ENCODE assay signal across 8 mouse cellular contexts in the genomic region with DNA sequence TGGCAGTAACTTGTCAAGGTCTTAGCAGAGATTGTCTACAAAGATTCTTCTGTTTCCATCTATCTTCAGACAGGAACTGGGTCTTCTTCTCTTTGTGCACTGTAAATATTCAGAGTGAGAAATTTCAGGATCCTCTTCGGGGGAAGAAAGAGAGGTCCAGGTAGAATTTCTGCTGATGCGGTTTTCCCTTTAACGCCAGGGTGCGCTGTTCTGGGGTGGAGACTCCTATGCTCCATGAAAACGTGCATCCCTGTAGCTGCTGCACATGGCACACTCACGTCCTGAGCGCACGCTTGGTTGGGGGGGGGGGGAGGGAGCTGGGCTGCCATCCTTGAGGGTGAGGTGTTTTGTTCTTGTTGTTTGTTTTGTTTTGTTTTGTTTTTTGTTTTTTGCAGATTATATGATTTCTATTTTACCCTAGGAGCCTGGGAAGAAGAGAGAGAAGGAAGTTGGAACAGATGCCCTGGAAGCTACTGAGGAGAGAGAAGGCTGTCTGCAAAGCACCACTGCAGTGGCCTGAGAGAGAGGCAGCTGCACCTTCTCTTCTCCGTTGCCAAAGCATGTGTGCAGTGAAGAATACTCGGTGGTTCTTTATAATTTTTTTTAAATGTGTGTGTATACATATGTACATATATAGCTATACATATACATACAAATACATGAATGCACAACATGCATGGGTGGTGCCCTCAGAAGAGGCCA. TPM values are rescaled to one million over a fixed set of nuclear protein-coding genes. Genes with fewer than 3 reads are reported as not detected.
DNase-seq lines count a peak whose midpoint lies in the region; ATAC-seq and TF ChIP-seq lines count a peak whose summit lies in the region.

No protein-coding gene starts in this region.

- H3K4me3 ChIP-seq in intestine, postnatal 0 days (ENCODE audit: low read depth, low read length), result no peak overlapping the region
- H3K4me3 ChIP-seq in intestine, embryonic 16.5 days (ENCODE audit: low read length), result no peak overlapping the region
- no peak overlapping the region for H3K4me3 ChIP-seq in liver, embryonic 14.5 days (ENCODE audit: insufficient read depth in 1 of 2, low read depth in 2 of 2, low read length in 2 of 2)

- no peak overlapping the region for H3K27ac ChIP-seq in intestine, postnatal 0 days (ENCODE audit: low read depth, low read length)
- H3K27ac ChIP-seq in intestine, embryonic 16.5 days (ENCODE audit: low read length), result no peak overlapping the region
- no peak overlapping the region for H3K27ac ChIP-seq in liver, embryonic 14.5 days

- peak; percentile 68 for TF ChIP-seq CTCF in intestine, postnatal 0 days (IDR thresholded peaks at IDR 0.05; ENCODE audit: low read depth)
- TF ChIP-seq CTCF in liver, embryonic 14.5 days (IDR thresholded peaks at IDR 0.05; ENCODE audit: low read depth), result peak; percentile 54

- DNase-seq in 416B (ENCODE audit: low read depth), result peak; percentile 21
- peak; percentile 49 for DNase-seq in adrenal gland, postnatal 10 days
- peak; percentile 50 for DNase-seq in embryo, embryonic 9.5 days (ENCODE audit: extremely low spot score)
- no peak for DNase-seq in liver, embryonic 14.5 days (ENCODE audit: low read depth in 3 of 3, low spot score in 3 of 3)
- no peak for DNase-seq in spleen, postnatal 14 days (ENCODE audit: low spot score in 2 of 2)
- no peak for DNase-seq in frontal cortex, postnatal 25 days (ENCODE audit: low spot score in 2 of 2)

- WGBS in intestine, postnatal 0 days, result 19% methylated on average over 10 of the region's 10 CpGs
- WGBS in intestine, embryonic 16.5 days, result 13% methylated on average over 10 of the region's 10 CpGs
- WGBS in liver, embryonic 14.5 days (ENCODE audit: insufficient replicate concordance), result 15% methylated on average over 10 of the region's 10 CpGs

- no peak for TF ChIP-seq EP300 in liver, embryonic 14.5 days (IDR thresholded peaks at IDR 0.05; ENCODE audit: low read depth)

- H3K9ac ChIP-seq in intestine, postnatal 0 days (ENCODE audit: low read depth, low read length), result no peak overlapping the region
- H3K9ac ChIP-seq in intestine, embryonic 16.5 days (ENCODE audit: low read depth, low read length), result no peak overlapping the region
- no peak overlapping the region for H3K9ac ChIP-seq in liver, embryonic 14.5 days (replicated peaks)

- H3K4me2 ChIP-seq in intestine, postnatal 0 days (replicated peaks; ENCODE audit: low read depth), result no peak overlapping the region
- H3K4me2 ChIP-seq in intestine, embryonic 16.5 days (ENCODE audit: low read depth, low read length), result no peak overlapping the region
- H3K4me2 ChIP-seq in liver, embryonic 14.5 days (ENCODE audit: low read depth), result no peak overlapping the region

- no peaks in the 10 kb centered on the region for H3K36me3 ChIP-seq in intestine, postnatal 0 days (ENCODE audit: control insufficient read depth, insufficient read depth)
- no peaks in the 10 kb centered on the region for H3K36me3 ChIP-seq in intestine, embryonic 16.5 days (ENCODE audit: control insufficient read depth, insufficient read depth, low read length)
- H3K36me3 ChIP-seq in liver, embryonic 14.5 days (replicated peaks; ENCODE audit: control insufficient read depth, insufficient read depth, low read depth), result no peaks in the 10 kb centered on the region

- H3K27me3 ChIP-seq in intestine, postnatal 0 days (replicated peaks; ENCODE audit: control insufficient read depth, insufficient read depth, low read length), result 0 out of 2 replicates have a peak, but pooled peaks cover 3% of the 10 kb centered on the region
- no peaks in the 10 kb centered on the region for H3K27me3 ChIP-seq in intestine, embryonic 16.5 days (replicated peaks; ENCODE audit: control insufficient read depth, insufficient read depth, low read length)
- H3K27me3 ChIP-seq in liver, embryonic 14.5 days (ENCODE audit: control insufficient read depth, insufficient read depth, low read length), result no peaks in the 10 kb centered on the region

- H3K9me3 ChIP-seq in intestine, postnatal 0 days (ENCODE audit: control insufficient read depth), result no peaks in the 10 kb centered on the region
- H3K9me3 ChIP-seq in intestine, embryonic 16.5 days (ENCODE audit: control insufficient read depth, low read length), result no peaks in the 10 kb centered on the region
- no peaks in the 10 kb centered on the region for H3K9me3 ChIP-seq in liver, embryonic 14.5 days (ENCODE audit: control insufficient read depth, low read length)

- no peak for ATAC-seq in intestine, postnatal 0 days
- ATAC-seq in intestine, embryonic 16.5 days, result no peak
- ATAC-seq in liver, embryonic 14.5 days (ENCODE audit: insufficient read depth), result no peak

- H3K4me1 ChIP-seq in intestine, postnatal 0 days (replicated peaks; ENCODE audit: control insufficient read depth, insufficient read depth, low read length), result no peaks in the 10 kb centered on the region
- no peaks in the 10 kb centered on the region for H3K4me1 ChIP-seq in intestine, embryonic 16.5 days (ENCODE audit: control insufficient read depth, insufficient read depth, low read length)
- no peaks in the 10 kb centered on the region for H3K4me1 ChIP-seq in liver, embryonic 14.5 days (replicated peaks; ENCODE audit: control insufficient read depth in 2 of 2, insufficient read depth in 2 of 2, low read length in 1 of 2)

RNA-seq across cellular contexts. Expression of gene Mamdc2, which starts 30.8 kb away (rescaled TPM):
- 2.5 and 2.6 TPM in 2 replicates for polyA plus RNA-seq in intestine, postnatal 0 days (2015; fragmentation: Nextera tagmentation; extraction: Ambion mirVana)
- polyA plus RNA-seq in intestine, embryonic 16.5 days (2015; fragmentation: Nextera tagmentation; extraction: Ambion mirVana), result 2.0 and 2.1 TPM in 2 replicates
- 1 to 10 TPM; 2.2 to 3.7 TPM for total RNA-seq in adrenal gland, postnatal 10 days (2021)
- 0.13 and 0.17 TPM in 2 replicates for polyA plus RNA-seq in liver, embryonic 14.5 days (2012; rRNA removed)
- polyA plus RNA-seq in liver, embryonic 14.5 days (2014; fragmentation: Nextera tagmentation; extraction: Ambion mirVana), result 0.24 TPM in 2 replicates

Comparison
In these comparisons a context has a peak if more than half of its experiments do, and no peak if none do; other contexts are left out.
1. DNase-seq: peak in 416B (single experiment), adrenal gland, postnatal 10 days (single experiment) and embryo, embryonic 9.5 days (single experiment); none in liver, embryonic 14.5 days (0 of 3), spleen, postnatal 14 days (0 of 2) and frontal cortex, postnatal 25 days (0 of 2).